Mouse (Mus musculus) thymus, adult 2 months (tissue): Measurements from ENCODE around the gene Wscd1. TPM values are rescaled to one million over a fixed set of nuclear protein-coding genes. Genes with fewer than 3 reads are reported as not detected.

Experiments used
- DNase-seq: peaks from one replicate; pipeline ENCODE4 v3.0.0; 2021
- H3K27ac ChIP-seq: fragments of 200-500 bp; 2 replicates; pipeline ENCODE4 v1.5.1; 2012; ENCODE audit warnings: low read length, control low read depth; ENCODE audit not compliant: control insufficient read depth, insufficient read depth
- H3K27me3 ChIP-seq: fragments of 200-500 bp; 2 replicates; pipeline ENCODE4 v1.6.1; 2012; ENCODE audit warnings: mild to moderate bottlenecking, low read length, moderate library complexity, mixed read lengths; ENCODE audit not compliant: control insufficient read depth, insufficient read depth
- H3K36me3 ChIP-seq: fragments of 200-500 bp; 2 replicates; pipeline ENCODE4 v1.6.1; 2012; ENCODE audit warnings: mild to moderate bottlenecking, low read length, moderate library complexity; ENCODE audit not compliant: control insufficient read depth, insufficient read depth
- H3K4me1 ChIP-seq: fragments of 200-500 bp; replicated peaks from 2 replicates; pipeline ENCODE4 v1.6.1; 2012; ENCODE audit warnings: low read length; ENCODE audit not compliant: control insufficient read depth, insufficient read depth
- H3K4me3 ChIP-seq: fragments of 200-500 bp; 2 replicates; pipeline ENCODE4 v1.5.1; 2012; ENCODE audit warnings: mild to moderate bottlenecking, low read length, control low read depth, moderate library complexity; ENCODE audit not compliant: control insufficient read depth, insufficient read depth
- CTCF ChIP-seq: fragments of 200-500 bp; IDR thresholded peaks from 2 replicates; pipeline ENCODE4 v1.5.1; 2012; ENCODE audit warnings: mild to moderate bottlenecking, control low read depth, low read length, moderate library complexity, borderline replicate concordance; ENCODE audit not compliant: control insufficient read depth, poor library complexity, insufficient read depth; ENCODE audit errors: extremely low read depth
- POLR2A ChIP-seq: fragments of 200-500 bp; IDR thresholded peaks from 2 replicates; pipeline ENCODE4 v1.6.1; 2012; ENCODE audit warnings: mild to moderate bottlenecking, low read length, control low read depth, moderate library complexity; ENCODE audit not compliant: control insufficient read depth, poor library complexity, insufficient read depth; ENCODE audit errors: extremely low read depth
- WGBS: fragments of 180-500 bp; shearing (Covaris S2); methylation state at CpG from one replicate; pipeline ENCODE4 v1.1.7; 2018; 5-methylcytosine and 5-hydroxymethylcytosine counted together
- polyA plus RNA-seq: library from polyadenylated mRNA; depleted of rRNA; stranded (reverse); fragments of >200 nt; gene quantifications from 2 replicates; pipeline ENCODE4 v1.2.3, GENCODE M21; 2012

Gene Wscd1
- polyA plus RNA-seq, 1 experiment = 16.6 TPM

GRCm38 (mm10) chr11:71758211-71759110 lies 8.7 kb downstream of the Wscd1 start:
- DNase-seq = no peak
- Histone ChIP-seq H3K36me3 (no peaks in the 10 kb centered on the region), H3K4me3 (no peak overlapping the region), H3K27ac (no peak overlapping the region), H3K27me3 (no peaks in the 10 kb centered on the region), H3K4me1 (no peaks in the 10 kb centered on the region)
- 75% methylated on average over 21 of the region's 21 CpGs for WGBS
- TF ChIP-seq CTCF (no peak), POLR2A (no peak)

GRCm38 (mm10) chr11:71760991-71761390 lies 11.3 kb downstream of the Wscd1 start:
- Histone ChIP-seq H3K36me3 (no peaks in the 10 kb centered on the region), H3K4me1 (no peaks in the 10 kb centered on the region), H3K4me3 (no peak overlapping the region), H3K27me3 (no peaks in the 10 kb centered on the region), H3K27ac (no peak overlapping the region)
- WGBS = 89% methylated on average over 9 of the region's 9 CpGs
- no peak for DNase-seq
- TF ChIP-seq CTCF (no peak), POLR2A (no peak)

- H3K4me1 ChIP-seq = no peaks in the 10 kb centered on the region
- no peak overlapping the region for H3K27ac ChIP-seq
- TF ChIP-seq POLR2A (no peak), CTCF (no peak)
- no peaks in the 10 kb centered on the region for H3K36me3 ChIP-seq
- 75% methylated on average over 5 of the region's 5 CpGs for WGBS
- no peaks in the 10 kb centered on the region for H3K27me3 ChIP-seq
- DNase-seq = no peak
- H3K4me3 ChIP-seq = no peak overlapping the region
Measured at GRCm38 (mm10) chr11:71763154-71763553, 13.4 kb downstream of the Wscd1 start.

- Histone ChIP-seq H3K4me1 (no peaks in the 10 kb centered on the region), H3K27ac (no peak overlapping the region), H3K27me3 (no peaks in the 10 kb centered on the region), H3K36me3 (no peaks in the 10 kb centered on the region), H3K4me3 (no peak overlapping the region)
- TF ChIP-seq CTCF (no peak), POLR2A (no peak)
- DNase-seq = no peak
- WGBS = 81% methylated on average over 5 of the region's 5 CpGs
Measured at GRCm38 (mm10) chr11:71763651-71764275, 14.0 kb downstream of the Wscd1 start.

- H3K27ac ChIP-seq = no peak overlapping the region
- H3K36me3 ChIP-seq = no peaks in the 10 kb centered on the region
- no peak overlapping the region for H3K4me3 ChIP-seq
- TF ChIP-seq CTCF = no peak
- TF ChIP-seq POLR2A = no peak
- no peaks in the 10 kb centered on the region for H3K27me3 ChIP-seq
- no peak for DNase-seq
- WGBS = 67% methylated on average over 2 of the region's 2 CpGs
- H3K4me1 ChIP-seq = no peaks in the 10 kb centered on the region
Measured at GRCm38 (mm10) chr11:71764743-71765142, 15.0 kb downstream of the Wscd1 start.

GRCm38 (mm10) chr11:71765335-71765734 lies 15.6 kb downstream of the Wscd1 start:
- Histone ChIP-seq H3K36me3 (no peaks in the 10 kb centered on the region), H3K27ac (no peak overlapping the region)
- 78% methylated on average over 6 of the region's 6 CpGs for WGBS

More at GRCm38 (mm10) chr11:71765335-71765734, 15.6 kb downstream of the Wscd1 start:
- H3K4me3 ChIP-seq = no peak overlapping the region
- H3K27me3 ChIP-seq = no peaks in the 10 kb centered on the region
- no peaks in the 10 kb centered on the region for H3K4me1 ChIP-seq
- no peak for DNase-seq
- TF ChIP-seq CTCF = no peak
